Mouse (Mus musculus) mesoderm, embryonic 11.5 days (tissue): ENCODE measurements around the gene Camta1.

Experiments used
- DNase-seq: peaks from one replicate; pipeline ENCODE4 v3.0.0-alpha.2; 2012; ENCODE audit warnings: low read depth, low spot score

The Camta1 gene

DNA sequence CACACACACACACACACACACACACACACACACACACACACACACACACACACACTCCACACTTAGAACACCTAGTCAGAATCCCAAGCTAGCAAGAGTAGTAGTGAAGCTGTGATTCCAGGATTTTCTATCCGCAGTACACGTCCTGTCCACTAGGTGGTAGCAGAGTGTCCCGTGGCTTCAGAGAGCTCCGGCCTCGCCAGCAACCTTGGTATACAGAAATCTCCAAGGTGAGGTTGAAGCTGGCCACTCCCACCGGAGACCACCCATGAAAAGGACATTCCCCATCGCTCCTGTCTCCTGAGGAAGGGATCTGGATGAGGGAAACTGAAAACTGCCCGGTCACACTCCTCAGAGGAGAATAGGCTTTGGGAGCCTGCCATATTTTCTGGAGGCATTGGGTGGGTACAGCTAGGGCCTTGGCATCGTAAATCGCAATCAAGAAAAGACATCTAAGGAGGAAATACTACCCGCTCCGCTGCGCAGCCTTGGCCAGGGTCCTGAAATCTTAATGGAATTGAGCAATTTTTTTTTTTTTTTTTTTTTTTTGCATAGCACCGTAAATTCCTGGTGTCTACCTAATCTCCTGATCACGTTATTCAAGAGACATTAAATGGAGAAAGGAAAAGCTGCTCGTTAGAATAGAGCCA is 578.5 kb downstream of the Camta1 start:
- peak; percentile 72 for DNase-seq

GRCm38 (mm10) chr4:151282103-151282502 is 579.6 kb downstream of the Camta1 start:
- no peak for DNase-seq

DNA sequence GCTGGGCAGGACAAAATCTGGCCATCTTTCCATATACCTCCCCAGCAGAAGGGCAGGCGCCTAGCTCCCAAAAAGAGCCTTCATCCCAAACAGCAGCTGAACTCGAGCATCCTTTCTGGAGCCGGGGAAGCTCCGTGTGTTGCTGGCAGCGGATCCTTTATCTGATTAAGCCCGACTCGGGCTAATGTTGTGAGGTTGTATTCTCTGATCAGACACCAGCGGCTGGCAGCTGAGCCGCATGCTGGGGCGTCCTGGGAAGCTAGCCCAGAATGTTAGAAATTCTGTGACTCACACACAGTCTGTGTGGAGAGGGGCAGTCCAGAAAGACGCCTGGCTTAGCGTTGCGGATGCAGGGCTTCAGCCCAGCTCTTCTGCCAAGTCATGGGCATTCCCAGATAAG is 586.4 kb downstream of the Camta1 start:
- no peak for DNase-seq

DNA sequence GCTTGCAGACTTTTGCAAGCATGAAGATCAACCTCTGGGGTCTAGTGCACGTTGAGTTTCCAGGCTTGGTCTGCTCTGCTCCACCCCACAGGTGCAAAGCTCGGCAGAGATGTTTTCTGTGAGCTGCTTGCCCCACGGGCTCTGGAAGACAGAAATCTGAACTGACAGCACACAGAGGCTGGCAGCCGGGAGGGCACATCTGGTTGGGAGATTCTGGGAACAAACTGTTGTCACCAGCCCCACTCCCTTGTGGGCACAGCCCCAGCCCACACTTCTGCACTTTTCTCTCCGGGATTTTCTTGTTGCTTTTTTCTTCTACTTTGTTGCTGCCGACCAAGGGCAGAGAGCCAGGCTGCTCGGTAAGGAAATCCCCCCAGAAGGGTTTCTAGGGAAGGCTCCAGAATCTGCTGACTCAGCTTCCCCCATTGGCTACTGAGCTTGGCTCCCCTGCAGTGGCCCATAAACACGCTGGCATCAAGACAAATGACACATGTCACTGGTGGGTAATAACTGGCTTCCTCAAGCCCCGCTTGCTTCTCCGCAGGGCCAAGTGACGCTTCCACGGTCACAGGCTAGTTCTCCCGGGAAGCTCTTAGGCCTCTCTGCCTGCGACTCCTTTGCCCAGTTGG is 597.8 kb downstream of the Camta1 start:
- DNase-seq = no peak

DNA sequence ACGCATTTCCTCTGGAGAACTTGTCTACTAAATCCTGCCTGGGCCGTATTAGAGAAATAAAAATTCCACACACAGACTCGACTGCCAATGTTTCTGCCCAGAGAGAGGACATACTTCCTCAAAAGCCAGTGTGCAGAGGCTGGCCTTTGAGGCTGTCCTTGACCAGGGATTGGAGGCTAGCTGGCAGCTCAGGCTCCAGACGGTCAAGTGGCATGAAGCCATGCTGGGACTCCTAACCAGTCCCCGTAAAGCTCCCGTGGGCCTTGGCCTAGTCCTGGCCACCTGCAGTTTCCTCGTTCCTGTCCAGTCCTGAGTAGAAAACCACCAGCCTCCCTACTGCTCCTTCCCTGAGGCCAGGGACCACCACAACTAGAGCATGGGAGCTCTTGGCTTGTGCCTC is 598.6 kb downstream of the Camta1 start:
- DNase-seq = no peak

DNA sequence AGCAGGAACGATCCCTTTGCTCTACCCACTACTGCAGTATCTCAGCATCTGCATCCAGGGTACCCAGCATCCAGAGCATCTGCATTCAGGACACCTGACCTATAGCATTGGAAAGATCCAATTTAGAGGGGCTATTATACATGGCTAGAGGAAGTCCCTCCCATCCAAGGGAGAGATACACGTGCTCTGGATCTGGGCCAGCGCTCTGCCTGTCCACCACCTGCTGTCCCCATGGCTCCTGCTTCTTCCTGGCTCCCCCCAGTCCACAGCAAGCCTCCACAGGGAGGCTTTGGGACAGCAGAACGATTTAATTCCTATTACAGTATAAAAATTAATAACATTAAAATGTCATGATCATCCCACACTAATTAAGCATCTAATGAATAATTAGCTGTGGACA is 605.1 kb downstream of the Camta1 start:
- no peak for DNase-seq

DNA sequence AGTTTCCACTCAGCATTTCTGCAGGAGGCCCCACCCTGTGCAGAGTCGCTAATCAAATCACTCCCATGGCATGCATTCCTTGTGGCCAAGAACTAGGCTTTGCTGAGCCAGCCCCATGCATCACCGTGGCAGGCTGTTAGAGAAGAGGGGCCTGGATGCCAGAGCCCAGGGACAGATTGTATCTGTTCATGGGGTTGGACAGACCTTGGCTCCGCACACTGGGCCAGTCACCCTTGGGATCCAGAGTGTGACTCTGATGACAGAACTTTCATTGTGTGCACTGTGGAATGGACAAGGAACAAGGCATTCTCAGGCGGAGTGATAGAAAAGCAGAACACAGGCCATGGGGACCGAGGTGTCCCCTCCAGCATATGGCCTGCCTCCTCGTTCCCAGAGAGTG is 610.9 kb downstream of the Camta1 start:
- DNase-seq = no peak

DNA sequence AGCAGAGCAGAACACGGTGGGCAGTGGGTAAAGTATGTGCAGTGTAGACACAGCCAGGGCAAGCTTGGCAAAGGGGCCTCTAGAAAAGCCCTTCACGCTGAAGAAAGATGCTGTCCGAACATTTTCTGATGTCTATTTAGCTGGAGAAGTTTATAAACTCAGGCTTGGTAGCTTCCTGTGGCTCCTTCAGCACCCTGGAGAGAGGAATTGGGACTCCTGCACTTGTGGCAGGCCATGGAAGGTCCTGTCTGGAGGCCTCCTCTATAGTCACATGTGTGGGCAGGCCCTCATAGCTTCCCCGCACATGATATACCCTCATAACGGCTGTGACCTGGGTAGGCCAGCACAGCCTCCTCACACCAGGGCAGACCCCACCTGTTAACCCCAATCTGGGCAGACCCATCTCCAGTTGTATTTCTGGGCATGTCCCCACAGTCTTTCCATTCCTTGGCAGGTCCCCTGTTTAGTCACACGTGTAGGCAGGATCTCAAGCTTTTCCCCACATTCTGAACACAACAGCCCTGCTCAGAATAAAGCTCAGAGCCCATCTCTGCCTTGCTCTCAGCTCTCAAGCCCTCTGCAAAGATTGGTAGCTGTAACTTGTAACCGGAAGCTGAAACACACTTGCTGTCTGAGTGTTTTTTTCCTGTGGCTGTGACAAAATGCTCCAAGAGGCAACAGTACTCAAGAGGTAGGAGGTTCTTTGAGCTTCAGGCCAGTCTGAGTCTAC is 616.4 kb downstream of the Camta1 start:
- DNase-seq = no peak

DNA sequence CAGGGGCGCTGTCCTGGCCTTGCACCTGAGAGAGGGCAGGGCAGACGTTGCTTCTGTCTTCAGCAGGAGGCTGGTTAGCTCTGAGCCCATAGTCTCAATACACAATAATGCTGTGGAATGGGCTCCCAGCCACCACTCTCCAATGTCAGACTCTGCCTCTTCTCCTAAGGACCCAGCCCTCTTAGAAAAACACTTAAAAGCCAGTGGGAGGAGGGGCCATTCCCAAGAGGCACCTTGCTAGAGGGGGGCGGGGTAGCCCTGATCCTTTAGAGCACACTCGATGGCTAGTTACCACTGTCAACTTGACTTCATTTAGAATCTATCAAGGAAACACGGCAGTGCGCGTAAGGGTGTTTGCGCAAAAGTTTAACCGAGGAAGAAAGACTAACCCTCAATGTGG is 618.2 kb downstream of the Camta1 start:
- no peak for DNase-seq

- DNase-seq = no peak
These were observed 618.9 kb downstream of the Camta1 start for GRCm38 (mm10) chr4:151242751-151243150.

DNA sequence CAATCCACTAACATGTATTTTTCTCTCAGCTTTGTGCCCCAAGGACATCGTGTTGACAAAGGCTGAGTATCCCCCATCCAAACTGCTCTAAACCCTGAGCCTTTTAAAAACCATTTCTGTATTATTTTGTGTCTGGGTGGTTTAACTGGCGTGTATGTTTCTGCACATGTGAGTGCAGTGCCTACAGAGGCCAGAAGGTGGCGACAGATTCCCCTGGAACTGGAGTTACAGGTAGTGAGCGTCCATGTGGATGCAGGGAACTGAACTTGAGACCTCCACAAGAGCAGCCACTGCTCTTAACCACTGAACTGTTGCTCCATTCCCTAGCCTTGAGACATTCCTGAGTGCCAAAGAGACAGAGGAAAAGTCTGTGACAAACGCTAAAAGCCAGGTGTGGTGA is 621.2 kb downstream of the Camta1 start:
- no peak for DNase-seq

DNA sequence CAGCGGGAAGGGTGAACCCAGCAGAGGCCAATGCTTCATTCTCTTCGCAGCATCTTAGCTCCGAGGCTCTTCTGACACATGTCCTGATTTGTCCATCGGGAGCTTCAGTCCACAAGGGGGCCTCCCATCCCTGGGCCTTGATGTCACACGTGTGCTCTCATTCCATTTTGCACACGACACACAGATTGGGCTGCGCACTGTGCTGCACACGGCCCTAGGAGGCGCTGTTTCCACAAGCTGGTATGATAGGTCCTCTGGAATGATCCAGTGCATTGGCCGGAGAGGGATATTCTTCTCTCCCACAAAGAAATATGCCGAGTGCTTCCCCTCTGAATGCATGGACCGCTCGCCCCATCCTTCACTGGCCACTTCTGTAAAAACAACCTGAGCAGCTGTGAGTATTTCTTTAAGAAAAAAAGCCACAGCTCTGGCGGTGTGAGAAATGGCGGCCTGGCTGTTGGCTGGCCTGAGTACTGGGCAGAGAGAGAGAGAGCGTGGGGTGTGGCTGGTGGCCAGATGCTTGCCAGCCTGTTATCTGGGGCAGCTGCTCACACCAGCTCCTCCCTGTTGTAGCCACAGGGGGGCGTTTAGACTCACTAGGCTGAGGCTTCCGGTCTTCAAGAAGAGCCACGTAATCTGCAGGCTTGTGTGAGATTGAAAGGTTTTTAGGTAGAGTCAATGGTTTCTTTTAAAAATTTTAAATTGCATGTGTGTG is 622.5 kb downstream of the Camta1 start:
- DNase-seq = no peak

GRCm38 (mm10) chr4:151237501-151237900 is 624.2 kb downstream of the Camta1 start:
- no peak for DNase-seq

GRCm38 (mm10) chr4:151234981-151235380 is 626.7 kb downstream of the Camta1 start:
- no peak for DNase-seq

DNA sequence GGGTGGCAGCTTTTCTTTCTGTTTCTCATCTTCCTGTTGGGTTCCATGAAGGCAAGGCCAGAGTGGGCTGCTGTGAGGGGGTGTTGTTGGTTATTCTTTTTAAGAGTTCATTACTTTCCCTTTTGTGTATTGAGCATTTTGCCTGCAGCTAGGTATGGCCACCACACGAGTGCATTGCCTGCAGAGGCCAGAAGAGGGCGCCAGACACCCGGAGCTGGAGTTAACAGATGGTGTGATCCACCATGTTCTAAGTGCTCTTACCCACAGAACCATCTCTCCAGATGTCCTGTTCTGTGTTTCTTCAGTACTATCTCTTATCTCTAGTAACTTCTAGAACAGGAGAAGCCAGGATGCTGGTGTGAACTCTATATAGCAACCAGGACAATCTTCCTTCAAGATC is 629.6 kb downstream of the Camta1 start:
- no peak for DNase-seq

DNA sequence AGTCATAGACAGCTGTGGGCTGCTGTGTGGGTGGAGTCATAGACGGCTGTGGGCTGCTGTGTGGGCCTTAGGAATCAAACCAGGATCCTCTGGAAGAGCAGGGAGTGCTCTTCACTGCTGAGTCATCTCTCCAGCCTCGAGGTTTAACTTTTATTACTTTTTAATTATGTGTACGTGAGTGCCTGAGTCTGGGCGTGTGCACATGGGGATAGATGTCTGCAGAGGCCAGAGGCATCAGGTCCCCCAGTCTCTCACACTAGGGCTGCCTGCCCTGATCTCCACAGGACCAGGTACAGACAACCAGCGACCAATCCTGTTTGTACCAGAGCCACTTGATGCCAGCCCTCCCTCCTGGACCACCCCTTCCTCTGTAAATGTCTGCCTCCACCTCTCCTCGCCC is 632.6 kb downstream of the Camta1 start:
- DNase-seq = no peak

GRCm38 (mm10) chr4:151226496-151226895 is 635.2 kb downstream of the Camta1 start:
- DNase-seq = peak; percentile 41

DNA sequence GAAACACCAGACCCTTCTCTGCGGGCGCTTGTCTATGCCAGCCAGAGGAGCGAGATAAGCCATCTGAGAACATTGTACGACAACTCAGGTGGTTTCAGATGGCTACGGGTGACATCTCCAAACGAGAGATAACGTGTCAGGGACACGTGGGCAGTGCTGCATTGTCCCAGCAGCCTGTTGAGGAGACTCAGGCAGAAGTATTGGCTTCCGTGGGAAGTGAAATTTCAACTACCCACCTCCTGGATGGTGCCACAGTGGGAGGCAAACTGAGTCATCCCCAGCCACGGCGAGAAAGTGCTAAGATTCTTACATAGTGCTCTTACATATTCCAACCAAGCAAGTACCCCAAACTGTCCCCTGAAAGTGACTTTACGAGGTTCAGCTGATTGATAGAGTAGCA is 637.7 kb downstream of the Camta1 start:
- DNase-seq = no peak

DNA sequence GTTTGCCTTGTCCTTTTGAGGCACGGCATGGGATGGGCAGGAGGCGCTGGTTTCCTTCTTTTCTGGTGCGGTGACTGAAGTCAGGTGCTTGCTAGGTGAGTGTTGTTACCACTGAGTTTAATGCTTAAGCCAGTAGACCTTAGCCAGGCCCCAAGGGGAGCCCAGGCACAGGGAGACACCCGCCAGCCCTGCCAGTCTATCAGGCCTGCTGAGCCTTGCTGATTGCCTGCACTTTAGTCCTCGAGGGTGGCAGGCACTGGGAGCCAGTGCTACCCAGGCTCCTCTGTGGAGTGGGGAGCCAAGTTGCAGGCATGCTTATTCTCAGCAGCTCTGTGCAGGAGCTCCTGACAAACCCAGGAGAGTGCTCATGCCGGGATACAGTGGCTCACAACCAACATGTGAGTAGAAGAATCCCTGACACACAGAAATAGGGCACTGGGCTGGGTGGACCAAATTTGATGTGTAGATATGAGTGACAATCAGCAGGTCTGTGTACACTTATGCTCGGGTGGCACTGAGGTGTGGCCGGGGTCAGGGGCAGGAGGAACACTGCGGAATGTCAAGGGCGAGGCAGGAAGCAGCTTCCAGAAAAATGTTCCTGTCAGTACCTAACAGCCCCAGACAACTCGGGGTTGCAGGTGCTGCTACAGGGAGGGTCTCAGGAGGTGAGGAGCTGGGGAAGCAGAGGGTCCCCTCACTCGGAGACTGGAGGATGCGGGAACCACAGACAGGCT is 638.2 kb downstream of the Camta1 start:
- no peak for DNase-seq

DNA sequence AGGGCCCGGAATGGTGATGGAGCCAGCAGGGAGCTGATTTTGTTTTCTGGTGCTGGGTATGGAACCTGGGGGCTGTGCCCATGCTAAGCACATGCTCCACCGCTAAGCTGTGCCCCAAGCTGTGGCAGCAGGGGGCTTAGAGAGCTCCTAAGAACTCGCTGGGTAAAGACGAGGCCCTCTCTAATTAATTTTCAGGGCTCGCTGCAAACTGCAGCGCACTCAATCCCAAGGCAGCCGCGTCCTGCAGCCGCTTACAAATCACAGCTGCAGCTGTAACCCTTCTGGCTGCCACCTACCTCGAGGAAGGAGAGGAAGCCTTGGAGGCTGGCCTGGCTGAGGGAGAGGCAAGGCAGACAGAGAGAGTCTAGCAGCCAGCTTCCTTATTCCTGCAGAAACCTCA is 639.0 kb downstream of the Camta1 start:
- no peak for DNase-seq

DNA sequence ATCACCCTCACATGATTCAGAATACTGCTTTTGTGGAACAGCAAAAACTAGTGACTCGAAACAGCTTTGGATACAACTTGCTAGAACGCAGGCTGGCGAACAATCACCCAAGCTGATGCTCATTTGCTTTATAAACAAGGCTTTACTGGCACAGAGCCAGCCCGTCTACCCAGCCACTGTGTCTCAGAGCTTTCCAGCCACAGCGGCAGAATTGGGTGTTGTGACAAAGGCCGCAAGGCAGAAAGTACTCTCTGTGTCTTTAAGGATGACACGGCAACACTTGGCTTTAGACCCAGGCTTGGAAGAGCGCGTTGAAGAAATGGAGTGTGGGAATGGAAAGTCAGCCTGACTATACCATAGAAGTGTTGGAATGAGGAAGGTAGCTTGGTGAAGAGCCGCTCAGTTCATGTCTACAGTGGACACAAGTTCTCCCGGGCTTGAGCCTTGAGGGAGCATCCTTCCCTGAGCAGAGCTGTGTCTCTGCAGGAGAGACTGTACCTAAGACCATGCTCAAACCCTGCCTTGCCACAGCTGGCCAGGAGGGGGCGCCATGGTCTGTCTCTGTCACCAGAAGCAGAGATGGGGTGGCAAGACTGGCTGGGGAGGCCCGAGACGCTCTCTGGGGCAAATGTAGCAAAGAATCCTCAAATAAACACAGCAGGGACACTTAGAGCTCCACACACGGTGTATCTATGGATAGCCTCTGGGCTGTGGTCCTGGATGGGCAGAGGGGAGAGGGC is 645.0 kb downstream of the Camta1 start:
- no peak for DNase-seq
